Mouse (Mus musculus) megakaryocyte-erythroid progenitor cell, adult 5-6 weeks (primary cell): ENCODE data around the gene Lrrc17. TPM values are rescaled to one million over a fixed set of nuclear protein-coding genes. Genes with fewer than 3 reads are reported as not detected.
A peak's percentile ranks its signal among the peaks of the same experiment; 100 is the strongest.

Source experiments
- ATAC-seq: replicated peaks from 2 replicates; pipeline ENCODE4 v1.8.0; 2016; ENCODE audit warnings: mild to moderate bottlenecking, inconsistent platforms; ENCODE audit not compliant: severe bottlenecking, poor library complexity, low FRiP score, low TSS enrichment
- total RNA-seq, 2 experiments: library from RNA; stranded (forward) in 1 of 2; stranded (reverse) in 1 of 2; fragments of 200-1000, 215-1000 nt in 1 of 2; fragments of >200 nt in 1 of 2; fragmentation: Nextera tagmentation in 1 of 2; gene quantifications; 2 replicates each; pipeline ENCODE4 v1.2.3; 2014 to 2017

The Lrrc17 gene
- total RNA-seq (2014; fragmentation: Nextera tagmentation) (not detected in 2 replicates), total RNA-seq (2017) (not detected in 2 replicates)

GRCm38 (mm10) chr5:21543409-21544201 is at the start of gene Lrrc17:
Gene Lrrc17 (plus strand): TSS chr5:21543559.
- ATAC-seq = no peak

- ATAC-seq = no peak
Measured at GRCm38 (mm10) chr5:21494781-21495180, 48.6 kb upstream of the Lrrc17 start.

GRCm38 (mm10) chr5:21496321-21496720 is 47.0 kb upstream of the Lrrc17 start:
- no peak for ATAC-seq

- no peak for ATAC-seq
Measured at GRCm38 (mm10) chr5:21496881-21497280, 46.5 kb upstream of the Lrrc17 start.

- no peak for ATAC-seq
Measured at GRCm38 (mm10) chr5:21498490-21498889, 44.9 kb upstream of the Lrrc17 start.

- no peak for ATAC-seq
Measured at GRCm38 (mm10) chr5:21498925-21499324, 44.4 kb upstream of the Lrrc17 start.

GRCm38 (mm10) chr5:21500133-21500532 is 43.2 kb upstream of the Lrrc17 start:
- no peak for ATAC-seq

- no peak for ATAC-seq
Measured at GRCm38 (mm10) chr5:21500941-21501340, 42.4 kb upstream of the Lrrc17 start.

- ATAC-seq = no peak
Measured at GRCm38 (mm10) chr5:21502936-21503610, 40.3 kb upstream of the Lrrc17 start.

- ATAC-seq = no peak
Measured at GRCm38 (mm10) chr5:21505159-21505558, 38.2 kb upstream of the Lrrc17 start.

GRCm38 (mm10) chr5:21506887-21507286 is 36.5 kb upstream of the Lrrc17 start:
- ATAC-seq = no peak

- no peak for ATAC-seq
Measured at GRCm38 (mm10) chr5:21509801-21510200, 33.6 kb upstream of the Lrrc17 start.

- no peak for ATAC-seq
Measured at GRCm38 (mm10) chr5:21513363-21513762, 30.0 kb upstream of the Lrrc17 start.

- no peak for ATAC-seq
Measured at GRCm38 (mm10) chr5:21517562-21517961, 25.8 kb upstream of the Lrrc17 start.

- ATAC-seq = no peak
Measured at GRCm38 (mm10) chr5:21518207-21518606, 25.2 kb upstream of the Lrrc17 start.

- ATAC-seq = no peak
Measured at GRCm38 (mm10) chr5:21519166-21519565, 24.2 kb upstream of the Lrrc17 start.

- ATAC-seq = peak; percentile 21; the same call in 1 of the 2 replicates
Measured at GRCm38 (mm10) chr5:21526835-21527485, 16.4 kb upstream of the Lrrc17 start.

GRCm38 (mm10) chr5:21527488-21527911 is 15.9 kb upstream of the Lrrc17 start:
- peak; percentile 74 for ATAC-seq

- ATAC-seq = no peak
Measured at GRCm38 (mm10) chr5:21528068-21528842, 15.1 kb upstream of the Lrrc17 start.
